Mouse (Mus musculus): ENCODE results near the gene 4930544D05Rik. TPM values are rescaled to one million over a fixed set of nuclear protein-coding genes. Genes with fewer than 3 reads are reported as not detected.

Gene 4930544D05Rik
- polyA plus RNA-seq, 1 experiment from 2014 or later, result not detected

- no peak for ATAC-seq (ENCODE audit: insufficient number of reproducible peaks, insufficient read depth, low FRiP score, low read depth)
- 61% methylated on average over 2 of the region's 2 CpGs for WGBS
- Histone ChIP-seq H3K27ac (replicated peaks in 1 of 2; ENCODE audit: control insufficient read depth in 1 of 2, insufficient read depth in 1 of 2, low read depth in 2 of 2, low read length in 2 of 2) (no peak overlapping the region), H3K27me3 (ENCODE audit: control insufficient read depth, insufficient read depth, low read length) (no peaks in the 10 kb centered on the region), H3K36me3 (ENCODE audit: control insufficient read depth, insufficient read depth, low read length) (no peaks in the 10 kb centered on the region), H3K4me1 (ENCODE audit: control insufficient read depth in 2 of 2, insufficient read depth in 2 of 2, low read length in 2 of 2) (no peaks in the 10 kb centered on the region), H3K4me3 (ENCODE audit: control insufficient read depth in 1 of 2, insufficient read depth in 1 of 2, low read depth in 1 of 2, low read length in 2 of 2) (no peak overlapping the region), H3K9me3 (ENCODE audit: control insufficient read depth, low read length) (no peaks in the 10 kb centered on the region), H3K4me2 (ENCODE audit: low read length) (no peak overlapping the region), H3K9ac (ENCODE audit: low read length) (no peak overlapping the region)
Measured at GRCm38 (mm10) chr11:70628431-70628830, 12.8 kb downstream of the 4930544D05Rik start.

GRCm38 (mm10) chr11:70629557-70629956 is 13.9 kb downstream of the 4930544D05Rik start:
- no peak for ATAC-seq (ENCODE audit: insufficient number of reproducible peaks, insufficient read depth, low FRiP score, low read depth)
- no peak overlapping the region for H3K4me3 ChIP-seq (ENCODE audit: control insufficient read depth in 1 of 2, insufficient read depth in 1 of 2, low read depth in 1 of 2, low read length in 2 of 2)
- H3K9me3 ChIP-seq (ENCODE audit: control insufficient read depth, low read length), result no peaks in the 10 kb centered on the region
- no peaks in the 10 kb centered on the region for H3K36me3 ChIP-seq (ENCODE audit: control insufficient read depth, insufficient read depth, low read length)
- 51% methylated on average over 5 of the region's 5 CpGs for WGBS
- H3K9ac ChIP-seq (ENCODE audit: low read length), result no peak overlapping the region
- H3K27me3 ChIP-seq (ENCODE audit: control insufficient read depth, insufficient read depth, low read length), result no peaks in the 10 kb centered on the region
- no peak overlapping the region for H3K4me2 ChIP-seq (ENCODE audit: low read length)
- H3K4me1 ChIP-seq (ENCODE audit: control insufficient read depth in 2 of 2, insufficient read depth in 2 of 2, low read length in 2 of 2), result no peaks in the 10 kb centered on the region
- H3K27ac ChIP-seq (replicated peaks in 1 of 2; ENCODE audit: control insufficient read depth in 1 of 2, insufficient read depth in 1 of 2, low read depth in 2 of 2, low read length in 2 of 2), result no peak overlapping the region

- no peak overlapping the region for H3K9ac ChIP-seq (ENCODE audit: low read length)
- H3K27me3 ChIP-seq (ENCODE audit: control insufficient read depth, insufficient read depth, low read length), result no peaks in the 10 kb centered on the region
- no peaks in the 10 kb centered on the region for H3K9me3 ChIP-seq (ENCODE audit: control insufficient read depth, low read length)
- WGBS, result 53% methylated on average over 7 of the region's 7 CpGs
- ATAC-seq (ENCODE audit: insufficient number of reproducible peaks, insufficient read depth, low FRiP score, low read depth), result no peak
- no peak overlapping the region for H3K4me3 ChIP-seq (ENCODE audit: control insufficient read depth in 1 of 2, insufficient read depth in 1 of 2, low read depth in 1 of 2, low read length in 2 of 2)
- H3K27ac ChIP-seq (replicated peaks in 1 of 2; ENCODE audit: control insufficient read depth in 1 of 2, insufficient read depth in 1 of 2, low read depth in 2 of 2, low read length in 2 of 2), result no peak overlapping the region
- H3K4me2 ChIP-seq (ENCODE audit: low read length), result no peak overlapping the region
- no peaks in the 10 kb centered on the region for H3K4me1 ChIP-seq (ENCODE audit: control insufficient read depth in 2 of 2, insufficient read depth in 2 of 2, low read length in 2 of 2)
- no peaks in the 10 kb centered on the region for H3K36me3 ChIP-seq (ENCODE audit: control insufficient read depth, insufficient read depth, low read length)
Measured at GRCm38 (mm10) chr11:70630129-70630528, 14.5 kb downstream of the 4930544D05Rik start.

- Histone ChIP-seq H3K4me3 (ENCODE audit: control insufficient read depth in 1 of 2, insufficient read depth in 1 of 2, low read depth in 1 of 2, low read length in 2 of 2) (no peak overlapping the region), H3K36me3 (ENCODE audit: control insufficient read depth, insufficient read depth, low read length) (no peaks in the 10 kb centered on the region), H3K9me3 (ENCODE audit: control insufficient read depth, low read length) (no peaks in the 10 kb centered on the region), H3K4me2 (ENCODE audit: low read length) (no peak overlapping the region), H3K4me1 (ENCODE audit: control insufficient read depth in 2 of 2, insufficient read depth in 2 of 2, low read length in 2 of 2) (peaks cover 10 to 11% of the 10 kb centered on the region in 2 experiments), H3K27me3 (ENCODE audit: control insufficient read depth, insufficient read depth, low read length) (no peaks in the 10 kb centered on the region), H3K9ac (ENCODE audit: low read length) (no peak overlapping the region), H3K27ac (replicated peaks in 1 of 2; ENCODE audit: control insufficient read depth in 1 of 2, insufficient read depth in 1 of 2, low read depth in 2 of 2, low read length in 2 of 2) (no peak overlapping the region)
- no peak for ATAC-seq (ENCODE audit: insufficient number of reproducible peaks, insufficient read depth, low FRiP score, low read depth)
- WGBS, result 78% methylated on average over 4 of the region's 4 CpGs
Measured at GRCm38 (mm10) chr11:70635601-70636000, 20.0 kb downstream of the 4930544D05Rik start.

GRCm38 (mm10) chr11:70637764-70638163 is 22.1 kb downstream of the 4930544D05Rik start:
- WGBS, result 94% methylated on average over 1 of the region's 1 CpGs
- no peak for ATAC-seq (ENCODE audit: insufficient number of reproducible peaks, insufficient read depth, low FRiP score, low read depth)

GRCm38 (mm10) chr11:70638293-70638692 is 22.6 kb downstream of the 4930544D05Rik start:
- 56% methylated on average over 1 of the region's 1 CpGs for WGBS
- ATAC-seq (ENCODE audit: insufficient number of reproducible peaks, insufficient read depth, low FRiP score, low read depth), result no peak
- no peak overlapping the region; the same call in 1 of the 2 replicates for H3K9ac ChIP-seq (ENCODE audit: low read length)
- H3K4me2 ChIP-seq (ENCODE audit: low read length), result no peak overlapping the region
- H3K27me3 ChIP-seq (ENCODE audit: control insufficient read depth, insufficient read depth, low read length), result no peaks in the 10 kb centered on the region
- H3K27ac ChIP-seq (replicated peaks in 1 of 2; ENCODE audit: control insufficient read depth in 1 of 2, insufficient read depth in 1 of 2, low read depth in 2 of 2, low read length in 2 of 2), result peak overlapping the region; percentile 57 to 68
- peaks cover 10 to 11% of the 10 kb centered on the region in 2 experiments for H3K4me1 ChIP-seq (ENCODE audit: control insufficient read depth in 2 of 2, insufficient read depth in 2 of 2, low read length in 2 of 2)
- H3K9me3 ChIP-seq (ENCODE audit: control insufficient read depth, low read length), result no peaks in the 10 kb centered on the region
- H3K4me3 ChIP-seq (ENCODE audit: control insufficient read depth in 1 of 2, insufficient read depth in 1 of 2, low read depth in 1 of 2, low read length in 2 of 2), result no peak overlapping the region
- H3K36me3 ChIP-seq (ENCODE audit: control insufficient read depth, insufficient read depth, low read length), result peaks cover 9% of the 10 kb centered on the region

More at GRCm38 (mm10) chr11:70637764-70638163, 22.1 kb downstream of the 4930544D05Rik start:
- peaks cover 4% of the 10 kb centered on the region for H3K36me3 ChIP-seq (ENCODE audit: control insufficient read depth, insufficient read depth, low read length)
- H3K9me3 ChIP-seq (ENCODE audit: control insufficient read depth, low read length), result no peaks in the 10 kb centered on the region
- no peak overlapping the region for H3K4me2 ChIP-seq (ENCODE audit: low read length)
- H3K4me3 ChIP-seq (ENCODE audit: control insufficient read depth in 1 of 2, insufficient read depth in 1 of 2, low read depth in 1 of 2, low read length in 2 of 2), result no peak overlapping the region
- H3K4me1 ChIP-seq (ENCODE audit: control insufficient read depth in 2 of 2, insufficient read depth in 2 of 2, low read length in 2 of 2), result peaks cover 10 to 11% of the 10 kb centered on the region in 2 experiments
- H3K27me3 ChIP-seq (ENCODE audit: control insufficient read depth, insufficient read depth, low read length), result no peaks in the 10 kb centered on the region
- no peak overlapping the region for H3K9ac ChIP-seq (ENCODE audit: low read length)
- H3K27ac ChIP-seq (replicated peaks in 1 of 2; ENCODE audit: control insufficient read depth in 1 of 2, insufficient read depth in 1 of 2, low read depth in 2 of 2, low read length in 2 of 2), result peak overlapping the region in 1 of 2 experiments; percentile 68; a peak in 1 of 4 replicates

- Histone ChIP-seq H3K4me1 (ENCODE audit: control insufficient read depth in 2 of 2, insufficient read depth in 2 of 2, low read length in 2 of 2) (peaks cover 10 to 11% of the 10 kb centered on the region in 2 experiments), H3K27ac (replicated peaks in 1 of 2; ENCODE audit: control insufficient read depth in 1 of 2, insufficient read depth in 1 of 2, low read depth in 2 of 2, low read length in 2 of 2) (peak within 1 kb of the TSS; percentile 68 to 77), H3K9ac (ENCODE audit: low read length) (no peak within 1 kb of the TSS; the same call in 1 of the 2 replicates), H3K4me2 (ENCODE audit: low read length) (no peak within 1 kb of the TSS), H3K4me3 (ENCODE audit: control insufficient read depth in 1 of 2, insufficient read depth in 1 of 2, low read depth in 1 of 2, low read length in 2 of 2) (no peak within 1 kb of the TSS), H3K27me3 (ENCODE audit: control insufficient read depth, insufficient read depth, low read length) (no peaks in the 10 kb centered on the region), H3K36me3 (ENCODE audit: control insufficient read depth, insufficient read depth, low read length) (peaks cover 14% of the 10 kb centered on the region), H3K9me3 (ENCODE audit: control insufficient read depth, low read length) (no peaks in the 10 kb centered on the region)
- 0% methylated on average over 5 of the region's 5 CpGs for WGBS
- ATAC-seq (ENCODE audit: insufficient number of reproducible peaks, insufficient read depth, low FRiP score, low read depth), result no peak
Measured at GRCm38 (mm10) chr11:70638714-70639278, 23.1 kb downstream of the 4930544D05Rik start, which contains the start of gene Gp1ba. Gene Gp1ba (plus strand): TSS chr11:70639122.

GRCm38 (mm10) chr11:70639976-70640375 is 24.3 kb downstream of the 4930544D05Rik start:
- no peak overlapping the region for H3K27ac ChIP-seq (replicated peaks in 1 of 2; ENCODE audit: control insufficient read depth in 1 of 2, insufficient read depth in 1 of 2, low read depth in 2 of 2, low read length in 2 of 2)
- no peak for ATAC-seq (ENCODE audit: insufficient number of reproducible peaks, insufficient read depth, low FRiP score, low read depth)
- no peaks in the 10 kb centered on the region for H3K9me3 ChIP-seq (ENCODE audit: control insufficient read depth, low read length)
- peaks cover 26% of the 10 kb centered on the region for H3K36me3 ChIP-seq (ENCODE audit: control insufficient read depth, insufficient read depth, low read length)
- no peak overlapping the region for H3K4me3 ChIP-seq (ENCODE audit: control insufficient read depth in 1 of 2, insufficient read depth in 1 of 2, low read depth in 1 of 2, low read length in 2 of 2)
- no peak overlapping the region for H3K4me2 ChIP-seq (ENCODE audit: low read length)
- no peak overlapping the region for H3K9ac ChIP-seq (ENCODE audit: low read length)
- 79% methylated on average over 8 of the region's 8 CpGs for WGBS
- H3K27me3 ChIP-seq (ENCODE audit: control insufficient read depth, insufficient read depth, low read length), result no peaks in the 10 kb centered on the region
- H3K4me1 ChIP-seq (ENCODE audit: control insufficient read depth in 2 of 2, insufficient read depth in 2 of 2, low read length in 2 of 2), result peaks cover 10 to 11% of the 10 kb centered on the region in 2 experiments
